Mouse (Mus musculus) cortical plate, adult 2 months (tissue): ENCODE data around the gene Ss18l2. TPM values are rescaled to one million over a fixed set of nuclear protein-coding genes. Genes with fewer than 3 reads are reported as not detected.
A peak's percentile ranks its signal among the peaks of the same experiment; 100 is the strongest.

Experiments used
- H3K27ac ChIP-seq: fragments of 200-500 bp; 2 replicates; pipeline ENCODE4 v1.5.1; 2012; ENCODE audit warnings: low read length, control low read depth, inconsistent platforms; ENCODE audit not compliant: insufficient read depth
- H3K4me1 ChIP-seq: fragments of 200-500 bp; 2 replicates; pipeline ENCODE4 v1.6.1; 2011; ENCODE audit warnings: low read length; ENCODE audit not compliant: control insufficient read depth, insufficient read depth
- H3K4me3 ChIP-seq: fragments of 200-500 bp; 2 replicates; pipeline ENCODE4 v1.5.1; 2011; ENCODE audit warnings: mild to moderate bottlenecking, low read length, control low read depth; ENCODE audit not compliant: insufficient read depth
- CTCF ChIP-seq: fragments of 200-500 bp; IDR thresholded peaks from 2 replicates; pipeline ENCODE4 v1.5.1; 2011; ENCODE audit warnings: mild to moderate bottlenecking, control low read depth, low read length; ENCODE audit not compliant: insufficient read depth; ENCODE audit errors: extremely low read depth
- POLR2A ChIP-seq: fragments of 200-500 bp; IDR thresholded peaks from 2 replicates; pipeline ENCODE4 v1.6.1; 2011; ENCODE audit warnings: mild to moderate bottlenecking, low read length, control low read depth; ENCODE audit not compliant: insufficient read depth; ENCODE audit errors: extremely low read depth
- polyA plus RNA-seq: library from polyadenylated mRNA; depleted of rRNA; stranded (reverse); fragments of >200 nt; gene quantifications from 2 replicates; pipeline ENCODE4 v1.2.3, GENCODE M21; 2012; rRNA removed

Ss18l2 gene
- polyA plus RNA-seq, 1 experiment: 120 TPM

GRCm38 (mm10) chr9:121757432-121757831 lies 47.3 kb downstream of the Ss18l2 start:
- H3K27ac ChIP-seq: no peak overlapping the region
- peak; percentile 22; the same call in 1 of the 2 replicates for TF ChIP-seq POLR2A
- no peak for TF ChIP-seq CTCF
- H3K4me3 ChIP-seq: no peak overlapping the region; the same call in 1 of the 2 replicates

DNA sequence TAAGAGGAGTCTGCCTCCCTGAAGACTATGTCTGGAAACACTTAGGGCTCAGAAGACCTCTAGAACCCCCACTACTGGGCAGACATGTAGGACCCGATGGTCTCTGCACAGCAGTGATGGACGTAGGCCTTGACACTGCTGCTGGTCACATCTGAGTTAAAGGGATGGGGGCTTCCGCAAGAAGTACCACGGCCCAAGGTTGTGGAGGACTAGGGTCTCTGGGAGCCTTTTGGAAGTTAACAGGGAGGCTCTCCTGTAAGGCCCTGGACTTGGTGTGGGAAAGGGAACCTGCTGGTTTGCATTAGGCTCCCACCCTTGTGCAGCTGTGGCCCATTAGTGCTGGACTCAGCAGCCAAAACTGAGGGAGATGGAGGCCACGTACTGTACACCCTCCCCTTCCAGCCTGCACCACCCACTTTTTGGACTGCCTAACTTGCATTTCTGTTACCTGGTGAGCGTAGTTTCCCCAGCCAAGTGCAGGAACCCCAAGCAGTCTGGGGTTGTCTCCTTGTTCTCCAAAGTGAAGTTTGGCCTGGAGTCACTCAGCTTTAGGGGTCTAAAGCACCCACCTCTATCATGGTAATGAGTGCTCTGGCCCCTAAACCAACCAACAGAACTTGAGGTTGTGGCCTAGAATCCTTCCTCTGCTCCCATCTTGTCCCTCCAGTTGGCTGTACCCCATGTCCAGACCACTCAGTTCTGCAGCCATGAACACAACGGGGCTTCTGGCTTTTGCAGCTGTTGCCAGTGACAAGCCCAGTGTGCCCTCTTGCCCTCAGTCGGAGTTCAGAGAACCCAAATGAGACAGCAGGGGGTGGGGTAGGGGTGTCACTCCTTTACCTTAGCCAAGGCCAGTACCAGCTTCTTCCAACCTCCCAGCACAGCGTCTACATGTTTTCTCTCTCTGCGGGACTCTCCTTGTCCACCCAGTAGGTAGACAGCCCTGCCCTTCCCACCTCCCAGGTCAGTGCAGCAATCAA lies 48.0 kb downstream of the Ss18l2 start:
- Histone ChIP-seq H3K4me3 (peak overlapping the region; percentile 48), H3K27ac (peak overlapping the region; percentile 96), H3K4me1 (peaks cover 6% of the 10 kb centered on the region)
- TF ChIP-seq POLR2A (0 out of 2 replicates have a peak, but pooled peaks have one; percentile 23), CTCF (no peak)

More at GRCm38 (mm10) chr9:121757432-121757831, 47.3 kb downstream of the Ss18l2 start:
- H3K4me1 ChIP-seq: peaks cover 6% of the 10 kb centered on the region

DNA sequence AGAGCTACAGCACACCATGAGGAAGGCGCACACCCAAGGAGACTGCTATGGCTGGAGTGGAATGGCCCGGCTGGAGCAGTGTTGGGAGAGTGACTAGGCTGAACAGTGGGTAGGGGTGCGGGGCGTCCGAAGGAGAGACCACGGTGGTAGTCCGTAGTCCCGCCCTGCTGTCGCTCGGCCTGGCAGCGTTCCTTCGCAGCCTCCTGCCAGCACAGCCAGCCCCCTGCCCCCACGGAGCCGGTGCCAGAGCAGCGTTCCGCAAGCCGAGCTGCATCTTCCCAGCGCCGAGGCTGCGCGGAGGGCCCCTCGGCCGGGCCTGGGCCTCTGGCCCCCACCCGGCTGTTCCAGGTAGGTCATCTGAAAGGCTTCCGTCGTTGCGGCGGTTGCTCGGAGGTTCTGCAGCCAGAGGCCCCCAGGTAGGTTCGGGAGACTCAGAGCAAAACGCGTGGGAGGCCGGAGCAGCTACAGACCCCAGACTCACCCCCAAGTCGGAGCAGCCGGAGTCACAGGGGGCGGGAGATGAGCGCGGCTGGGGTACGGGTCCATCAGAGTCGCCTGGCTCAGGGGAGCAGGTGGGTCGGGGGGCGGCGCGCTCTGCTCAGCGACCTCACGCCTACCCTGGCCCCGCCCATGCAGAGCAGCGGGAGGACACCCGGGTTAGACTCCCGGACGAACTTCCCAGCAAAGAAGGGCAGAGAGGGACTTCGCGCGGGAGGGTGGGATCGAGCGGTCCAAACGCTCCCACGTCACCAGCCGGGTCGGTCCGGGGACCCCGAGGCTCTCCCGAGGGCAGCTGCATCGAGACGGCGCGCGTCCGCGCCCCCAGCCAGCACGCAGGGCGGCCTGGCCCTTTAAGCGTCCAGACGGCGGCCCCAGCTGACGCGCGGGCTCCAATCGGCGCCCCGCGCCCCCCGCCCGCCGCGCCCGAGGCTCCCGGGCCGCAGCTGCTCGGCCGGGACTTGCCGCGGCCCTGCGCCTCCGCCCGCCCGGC lies 49.3 kb downstream of the Ss18l2 start, which contains the start of gene Zfp651:
Gene Zfp651, plus strand, starts transcription at position 240 of the 991 bp plus-strand sequence.
- peak; percentile 64 for TF ChIP-seq POLR2A
- no peak for TF ChIP-seq CTCF

DNA sequence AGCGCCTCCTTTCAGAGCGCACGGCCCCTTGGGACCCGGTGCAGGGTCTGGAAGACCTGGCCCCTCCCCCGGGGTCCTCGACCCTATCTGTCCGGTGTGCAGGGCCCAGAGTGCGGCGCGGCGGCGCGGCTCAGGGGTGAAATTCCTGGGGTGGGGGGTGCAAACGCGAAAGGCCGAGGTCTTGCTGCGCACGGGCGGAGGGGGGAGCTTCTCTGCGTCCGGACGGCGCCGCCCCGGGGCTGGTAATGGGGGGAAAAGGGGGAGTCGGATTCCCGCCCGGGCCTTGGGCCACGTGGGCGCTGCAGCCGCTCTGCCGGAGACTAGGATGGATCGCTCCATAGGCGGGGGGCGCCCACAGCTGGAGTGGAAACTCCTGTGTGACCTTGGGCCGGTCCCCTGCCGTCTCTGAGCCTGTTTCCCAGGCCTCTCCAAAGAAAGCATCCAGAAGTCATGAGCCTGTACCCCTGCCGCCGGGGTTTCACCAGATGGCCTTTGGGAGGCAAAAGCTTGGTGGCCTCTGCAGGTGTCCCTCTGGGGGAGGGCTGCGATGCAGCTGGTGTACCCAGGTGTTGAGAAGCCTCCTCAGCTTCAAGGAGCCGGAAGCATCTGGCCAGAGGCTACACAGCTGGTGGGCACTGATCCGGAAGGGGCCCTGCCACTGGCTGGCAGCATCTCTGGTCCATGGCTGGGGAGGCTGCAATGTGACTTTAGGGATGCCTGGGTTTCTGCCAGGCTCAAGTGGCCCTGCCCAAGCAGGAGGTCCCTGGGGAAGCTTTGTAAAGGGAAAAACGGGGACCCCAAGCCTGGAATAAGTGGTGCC lies 50.4 kb downstream of the Ss18l2 start:
- TF ChIP-seq POLR2A: no peak
- no peak for TF ChIP-seq CTCF
- Histone ChIP-seq H3K4me3 (peak overlapping the region; percentile 48), H3K27ac (peak overlapping the region; percentile 64), H3K4me1 (peaks cover 8% of the 10 kb centered on the region)

More for the DNA sequence above, 49.3 kb downstream of the Ss18l2 start, which contains the start of gene Zfp651:
- peaks cover 7% of the 10 kb centered on the region for H3K4me1 ChIP-seq
- H3K4me3 ChIP-seq: peak within 1 kb of the TSS; percentile 48
- H3K27ac ChIP-seq: peak within 1 kb of the TSS; percentile 96

- Histone ChIP-seq H3K4me3 (peak overlapping the region; percentile 48), H3K27ac (peak overlapping the region; percentile 64; the same call in 1 of the 2 replicates), H3K4me1 (peaks cover 8% of the 10 kb centered on the region)
- TF ChIP-seq CTCF (no peak), POLR2A (0 out of 2 replicates have a peak, but pooled peaks have one; percentile 6)
Observed at GRCm38 (mm10) chr9:121761091-121761665, 51.0 kb downstream of the Ss18l2 start.

- TF ChIP-seq CTCF: no peak
- no peak for TF ChIP-seq POLR2A
- H3K27ac ChIP-seq: no peak overlapping the region
- H3K4me3 ChIP-seq: no peak overlapping the region
- peaks cover 8% of the 10 kb centered on the region for H3K4me1 ChIP-seq
Observed at GRCm38 (mm10) chr9:121761787-121762186, 51.7 kb downstream of the Ss18l2 start.

DNA sequence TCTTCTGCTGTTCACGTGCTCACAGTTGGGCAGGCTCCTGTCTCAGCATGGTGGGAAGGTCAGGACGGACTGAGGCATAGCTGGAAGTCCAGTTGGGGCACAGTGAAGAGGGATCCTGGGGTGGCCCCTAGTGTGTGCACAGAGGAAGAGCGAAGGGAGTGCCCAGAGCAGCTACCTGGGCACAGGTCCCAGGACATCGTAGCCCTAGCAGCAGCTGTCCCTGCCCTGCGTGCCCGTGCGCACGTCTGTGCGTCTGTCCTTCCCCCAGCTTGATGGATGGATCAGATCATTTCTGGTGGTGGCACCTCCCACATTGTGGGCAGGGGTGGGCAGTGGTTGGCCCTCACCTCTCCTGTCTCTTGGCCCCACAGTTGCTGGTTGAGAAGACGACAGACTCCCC lies 52.1 kb downstream of the Ss18l2 start:
- Histone ChIP-seq H3K27ac (no peak overlapping the region), H3K4me1 (peaks cover 8% of the 10 kb centered on the region), H3K4me3 (no peak overlapping the region)
- TF ChIP-seq CTCF: no peak
- TF ChIP-seq POLR2A: no peak

DNA sequence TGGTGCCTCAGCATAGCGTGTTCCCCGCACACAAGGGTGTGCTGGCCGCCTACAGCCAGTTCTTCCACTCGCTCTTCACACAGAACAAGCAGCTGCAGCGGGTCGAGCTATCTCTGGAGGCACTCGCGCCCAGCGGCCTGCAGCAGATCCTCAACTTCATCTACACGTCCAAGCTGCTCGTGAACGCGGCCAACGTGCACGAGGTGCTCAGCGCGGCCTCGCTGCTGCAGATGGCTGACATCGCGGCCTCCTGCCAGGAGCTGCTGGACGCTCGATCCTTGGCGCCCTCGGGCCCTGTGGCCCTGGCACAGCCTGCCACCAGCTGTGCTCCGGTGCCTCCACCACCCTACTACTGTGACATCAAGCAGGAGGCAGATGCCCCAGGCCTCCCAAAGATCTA lies 52.6 kb downstream of the Ss18l2 start:
- TF ChIP-seq POLR2A (no peak), CTCF (no peak)
- peaks cover 8% of the 10 kb centered on the region for H3K4me1 ChIP-seq
- no peak overlapping the region for H3K4me3 ChIP-seq
- H3K27ac ChIP-seq: no peak overlapping the region

Other genes with a start within 250 kb of the Ss18l2 start
- gene Cck, start 214.6 kb upstream of the Ss18l2 start, polyA plus RNA-seq: 1,499 and 1,678 TPM in 2 replicates
- gene Lyzl4, start 68.2 kb upstream of the Ss18l2 start, polyA plus RNA-seq: 1.6 and 1.7 TPM in 2 replicates
- 26.7 and 27.4 TPM in 2 replicates for gene Vipr1, start 67.6 kb upstream of the Ss18l2 start, polyA plus RNA-seq
- gene Sec22c, start 4.8 kb upstream of the Ss18l2 start, polyA plus RNA-seq: 13.9 and 15.4 TPM in 2 replicates
- gene Nktr, start 8.8 kb downstream of the Ss18l2 start, polyA plus RNA-seq: 127 and 133 TPM in 2 replicates
- gene Zfp651, start 49.0 kb downstream of the Ss18l2 start, polyA plus RNA-seq: 97.8 and 115 TPM in 2 replicates
- gene Klhl40, start 67.3 kb downstream of the Ss18l2 start, polyA plus RNA-seq: 6.6 and 8.7 TPM in 2 replicates
- gene Hhatl, start 82.2 kb downstream of the Ss18l2 start, polyA plus RNA-seq: 21.2 and 22.4 TPM in 2 replicates
- gene Ccdc13, start 129.1 kb downstream of the Ss18l2 start, polyA plus RNA-seq: 11.8 and 13.4 TPM in 2 replicates
- gene Higd1a, start 148.0 kb downstream of the Ss18l2 start, polyA plus RNA-seq: 97.6 and 101 TPM in 2 replicates
- 4.7 and 5.7 TPM in 2 replicates for gene Ackr2, start 188.0 kb downstream of the Ss18l2 start, polyA plus RNA-seq
- not detected in 2 replicates for gene Cyp8b1, start 206.0 kb downstream of the Ss18l2 start, polyA plus RNA-seq
- gene Fam198a, start 240.7 kb downstream of the Ss18l2 start, polyA plus RNA-seq: 4.6 and 4.9 TPM in 2 replicates